In the genomic region with DNA sequence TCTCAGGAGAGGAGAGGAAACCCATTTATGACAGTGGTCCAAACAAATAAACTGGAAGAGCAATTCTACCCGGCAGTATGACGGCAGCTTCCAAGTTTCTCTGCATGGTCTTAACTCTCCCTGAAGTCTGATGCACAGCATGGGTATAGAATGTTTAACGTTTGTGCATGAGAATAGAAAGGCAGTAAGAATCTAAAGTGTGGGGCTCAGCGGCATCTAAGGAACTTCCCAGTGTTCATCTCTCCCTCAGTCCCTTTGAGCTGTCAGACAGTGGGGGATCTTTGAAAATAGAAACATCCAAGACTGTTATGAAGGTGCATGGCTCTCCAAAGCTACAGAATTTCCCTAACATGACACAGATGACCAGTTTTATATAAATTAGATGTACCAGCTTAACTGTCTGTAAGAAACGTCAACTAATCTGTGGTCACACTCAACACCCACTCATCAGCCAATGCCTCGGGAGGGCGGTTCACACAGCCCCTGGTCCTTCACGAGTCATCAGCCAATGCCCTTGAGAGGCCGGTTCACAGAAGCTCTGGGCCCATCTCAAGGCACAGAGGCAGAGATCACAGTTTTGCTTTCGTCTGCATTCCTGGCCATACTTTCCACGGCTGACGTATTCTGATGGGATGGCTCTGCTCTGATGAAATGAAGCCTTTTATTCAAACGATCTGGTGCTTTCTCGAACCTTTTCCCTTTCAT, we compare ENCODE assay signal across 12 mouse cellular contexts.
"Had no signal": no experiment of that assay in that cellular context is flagged by ENCODE, and none has a peak within 500 bp of the region (broad histone marks: within the 10 kb centered on the region; RNA-seq: fewer than 3 reads in every experiment).

No protein-coding gene starts in this region.

- H3K27ac ChIP-seq: liver, embryonic 13.5 days; midbrain, embryonic 12.5 days; midbrain, embryonic 15.5 days; neural tube, embryonic 13.5 days had no signal

- ATAC-seq: midbrain, embryonic 15.5 days had no signal

- H3K4me2 ChIP-seq: liver, embryonic 13.5 days; midbrain, embryonic 12.5 days; midbrain, embryonic 15.5 days; neural tube, embryonic 13.5 days had no signal

- H3K36me3 ChIP-seq: liver, embryonic 13.5 days; midbrain, embryonic 12.5 days; midbrain, embryonic 15.5 days had no signal

- H3K4me1 ChIP-seq: midbrain, embryonic 12.5 days; midbrain, embryonic 15.5 days; neural tube, embryonic 13.5 days had no signal

- H3K9ac ChIP-seq: liver, embryonic 13.5 days; midbrain, embryonic 12.5 days; midbrain, embryonic 15.5 days; neural tube, embryonic 13.5 days had no signal

- DNase-seq: kidney, postnatal 14 days; kidney, postnatal 4 days; liver, embryonic 13.5 days; lung, adult 2 months; lung, postnatal 14 days; lung, postnatal 4 days; thymus, adult 18-20 months; thymus, postnatal 36 days had no signal

- H3K4me3 ChIP-seq: liver, embryonic 13.5 days; midbrain, embryonic 12.5 days; midbrain, embryonic 15.5 days; myocyte; neural tube, embryonic 13.5 days had no signal

- H3K9me3 ChIP-seq: liver, embryonic 13.5 days; midbrain, embryonic 12.5 days; midbrain, embryonic 15.5 days; neural tube, embryonic 13.5 days had no signal

- H3K27me3 ChIP-seq: liver, embryonic 13.5 days; midbrain, embryonic 12.5 days; midbrain, embryonic 15.5 days; neural tube, embryonic 13.5 days had no signal
